Mouse (Mus musculus): ENCODE measurements at regions not wholly inside any gene's neighbourhood (a gene's known extent, or its start where the extent isn't known, plus 50 kb on each side); places are given as distances from the start of the nearest gene placed in this dataset.
A peak's percentile ranks its signal among the peaks of the same experiment; 100 is the strongest.

GRCm38 (mm10) chr3:34444802-34445201 lies 205.4 kb upstream of the Sox2 start:
- peaks cover 18% of the 10 kb centered on the region for H3K27me3 ChIP-seq (ENCODE audit: poor library complexity, severe bottlenecking)
- no peak for DNase-seq (ENCODE audit: extremely low spot score, low spot score)
- peaks cover 61% of the 10 kb centered on the region for H3K4me1 ChIP-seq
- H3K36me3 ChIP-seq (replicated peaks), result no peaks in the 10 kb centered on the region; the same call in 1 of the 2 replicates
- H3K9me3 ChIP-seq, result peaks cover 14% of the 10 kb centered on the region
- H3K4me3 ChIP-seq, result no peak overlapping the region
- peak overlapping the region; percentile 54 for H3K27ac ChIP-seq
- whole genome bisulfite sequencing, result 47% methylated on average over 5 of the region's 5 CpGs

GRCm38 (mm10) chr3:34443731-34444628 lies 206.2 kb upstream of the Sox2 start:
- peaks cover 61% of the 10 kb centered on the region for H3K4me1 ChIP-seq
- H3K27me3 ChIP-seq (ENCODE audit: poor library complexity, severe bottlenecking), result peaks cover 26% of the 10 kb centered on the region
- peaks cover 12% of the 10 kb centered on the region for H3K9me3 ChIP-seq
- peak; percentile 19 for DNase-seq (ENCODE audit: extremely low spot score, low spot score)
- no peak overlapping the region for H3K4me3 ChIP-seq
- WGBS, result 48% methylated on average over 28 of the region's 28 CpGs
- peak overlapping the region; percentile 54 for H3K27ac ChIP-seq
- no peaks in the 10 kb centered on the region; the same call in 1 of the 2 replicates for H3K36me3 ChIP-seq (replicated peaks)

- Histone ChIP-seq H3K27me3 (ENCODE audit: poor library complexity, severe bottlenecking) (peaks cover 26% of the 10 kb centered on the region), H3K36me3 (replicated peaks) (no peaks in the 10 kb centered on the region; the same call in 1 of the 2 replicates), H3K4me1 (peaks cover 61% of the 10 kb centered on the region), H3K4me3 (no peak overlapping the region), H3K27ac (peak overlapping the region; percentile 54), H3K9me3 (peaks cover 8% of the 10 kb centered on the region)
- no peak for DNase-seq (ENCODE audit: extremely low spot score, low spot score)
- WGBS, result 72% methylated on average over 5 of the region's 5 CpGs
Observed at GRCm38 (mm10) chr3:34443307-34443706, 206.9 kb upstream of the Sox2 start.

GRCm38 (mm10) chr3:34441792-34442191 lies 208.4 kb upstream of the Sox2 start:
- peak overlapping the region; percentile 6; the same call in 1 of the 2 replicates for H3K4me3 ChIP-seq
- H3K27me3 ChIP-seq (ENCODE audit: poor library complexity, severe bottlenecking), result peaks cover 26% of the 10 kb centered on the region
- H3K9me3 ChIP-seq, result peaks cover 3% of the 10 kb centered on the region
- 41% methylated on average over 4 of the region's 4 CpGs for WGBS
- H3K36me3 ChIP-seq (replicated peaks), result no peaks in the 10 kb centered on the region; the same call in 1 of the 2 replicates
- DNase-seq (ENCODE audit: extremely low spot score, low spot score), result no peak
- peaks cover 61% of the 10 kb centered on the region for H3K4me1 ChIP-seq
- H3K27ac ChIP-seq, result peak overlapping the region; percentile 79

- H3K27me3 ChIP-seq (ENCODE audit: poor library complexity, severe bottlenecking), result peaks cover 26% of the 10 kb centered on the region
- 19% methylated on average over 5 of the region's 5 CpGs for WGBS
- H3K4me3 ChIP-seq, result 0 out of 2 replicates have a peak overlapping the region, but pooled peaks have one; percentile 6
- no peaks in the 10 kb centered on the region for H3K36me3 ChIP-seq (replicated peaks)
- H3K27ac ChIP-seq, result peak overlapping the region; percentile 79
- peak; percentile 27 for DNase-seq (ENCODE audit: extremely low spot score, low spot score)
- H3K4me1 ChIP-seq, result peaks cover 59% of the 10 kb centered on the region
- H3K9me3 ChIP-seq, result no peaks in the 10 kb centered on the region
Observed at GRCm38 (mm10) chr3:34441266-34441665, 208.9 kb upstream of the Sox2 start.

GRCm38 (mm10) chr3:34434901-34435300 lies 215.3 kb upstream of the Sox2 start:
- H3K27ac ChIP-seq, result peak overlapping the region; percentile 35; the same call in 1 of the 2 replicates
- peaks cover 8% of the 10 kb centered on the region for H3K9me3 ChIP-seq
- H3K4me3 ChIP-seq, result no peak overlapping the region
- 68% methylated on average over 9 of the region's 9 CpGs for WGBS
- peaks cover 11% of the 10 kb centered on the region for H3K4me1 ChIP-seq
- H3K27me3 ChIP-seq (ENCODE audit: poor library complexity, severe bottlenecking), result peaks cover 9% of the 10 kb centered on the region; the same call in 1 of the 2 replicates
- H3K36me3 ChIP-seq (replicated peaks), result no peaks in the 10 kb centered on the region
- DNase-seq (ENCODE audit: extremely low spot score, low spot score), result no peak

GRCm38 (mm10) chr3:34427967-34428366 lies 222.2 kb upstream of the Sox2 start:
- DNase-seq (ENCODE audit: extremely low spot score, low spot score), result no peak
- H3K27ac ChIP-seq, result no peak overlapping the region
- WGBS, result 91% methylated on average over 8 of the region's 8 CpGs
- H3K9me3 ChIP-seq, result peaks cover 8% of the 10 kb centered on the region
- H3K4me1 ChIP-seq, result peaks cover 6% of the 10 kb centered on the region; the same call in 1 of the 2 replicates
- H3K4me3 ChIP-seq, result no peak overlapping the region
- H3K27me3 ChIP-seq (ENCODE audit: poor library complexity, severe bottlenecking), result no peaks in the 10 kb centered on the region
- H3K36me3 ChIP-seq (replicated peaks), result no peaks in the 10 kb centered on the region

GRCm38 (mm10) chr3:34427495-34427894 lies 222.7 kb upstream of the Sox2 start:
- H3K27ac ChIP-seq, result no peak overlapping the region
- H3K9me3 ChIP-seq, result peaks cover 3% of the 10 kb centered on the region
- 87% methylated on average over 4 of the region's 4 CpGs for WGBS
- no peak for DNase-seq (ENCODE audit: extremely low spot score, low spot score)
- no peaks in the 10 kb centered on the region for H3K36me3 ChIP-seq (replicated peaks)
- peaks cover 9% of the 10 kb centered on the region for H3K4me1 ChIP-seq
- H3K4me3 ChIP-seq, result no peak overlapping the region
- no peaks in the 10 kb centered on the region for H3K27me3 ChIP-seq (ENCODE audit: poor library complexity, severe bottlenecking)

GRCm38 (mm10) chr3:34426955-34427354 lies 223.2 kb upstream of the Sox2 start:
- no peaks in the 10 kb centered on the region for H3K27me3 ChIP-seq (ENCODE audit: poor library complexity, severe bottlenecking)
- no peak overlapping the region for H3K27ac ChIP-seq
- H3K4me1 ChIP-seq, result peaks cover 11% of the 10 kb centered on the region
- no peaks in the 10 kb centered on the region for H3K9me3 ChIP-seq
- WGBS, result 84% methylated on average over 10 of the region's 10 CpGs
- DNase-seq (ENCODE audit: extremely low spot score, low spot score), result no peak
- H3K4me3 ChIP-seq, result no peak overlapping the region
- no peaks in the 10 kb centered on the region for H3K36me3 ChIP-seq (replicated peaks)

GRCm38 (mm10) chr3:34411915-34412306 lies 238.3 kb upstream of the Sox2 start:
- peak overlapping the region; percentile 84 for H3K27ac ChIP-seq
- DNase-seq (ENCODE audit: extremely low spot score, low spot score), result no peak

GRCm38 (mm10) chr3:34411142-34411914 lies 238.9 kb upstream of the Sox2 start:
- peak overlapping the region; percentile 84 for H3K27ac ChIP-seq
- H3K9me3 ChIP-seq, result no peaks in the 10 kb centered on the region
- peak overlapping the region; percentile 6; the same call in 1 of the 2 replicates for H3K4me3 ChIP-seq
- H3K27me3 ChIP-seq (ENCODE audit: poor library complexity, severe bottlenecking), result no peaks in the 10 kb centered on the region
- H3K4me1 ChIP-seq, result peaks cover 20% of the 10 kb centered on the region
- H3K36me3 ChIP-seq (replicated peaks), result no peaks in the 10 kb centered on the region
- 51% methylated on average over 10 of the region's 10 CpGs for WGBS
- peak; percentile 56 for DNase-seq (ENCODE audit: extremely low spot score, low spot score)

More at GRCm38 (mm10) chr3:34411915-34412306, 238.3 kb upstream of the Sox2 start:
- H3K9me3 ChIP-seq, result no peaks in the 10 kb centered on the region
- H3K27me3 ChIP-seq (ENCODE audit: poor library complexity, severe bottlenecking), result no peaks in the 10 kb centered on the region
- 83% methylated on average over 3 of the region's 3 CpGs for WGBS
- H3K4me3 ChIP-seq, result peak overlapping the region; percentile 6; the same call in 1 of the 2 replicates
- no peaks in the 10 kb centered on the region for H3K36me3 ChIP-seq (replicated peaks)
- H3K4me1 ChIP-seq, result peaks cover 20% of the 10 kb centered on the region

- Histone ChIP-seq H3K36me3 (replicated peaks) (no peaks in the 10 kb centered on the region), H3K9me3 (no peaks in the 10 kb centered on the region), H3K4me1 (no peaks in the 10 kb centered on the region), H3K27me3 (ENCODE audit: poor library complexity, severe bottlenecking) (no peaks in the 10 kb centered on the region), H3K4me3 (no peak overlapping the region), H3K27ac (no peak overlapping the region)
- no peak for DNase-seq (ENCODE audit: extremely low spot score, low spot score)
- WGBS, result 91% methylated on average over 2 of the region's 2 CpGs
Observed at GRCm38 (mm10) chr3:34403586-34403985, 246.6 kb upstream of the Sox2 start.

Measured in forebrain, embryonic 10.5 days (tissue).